Comparison of ENCODE assay signal across 15 mouse cellular contexts in the genomic region with DNA sequence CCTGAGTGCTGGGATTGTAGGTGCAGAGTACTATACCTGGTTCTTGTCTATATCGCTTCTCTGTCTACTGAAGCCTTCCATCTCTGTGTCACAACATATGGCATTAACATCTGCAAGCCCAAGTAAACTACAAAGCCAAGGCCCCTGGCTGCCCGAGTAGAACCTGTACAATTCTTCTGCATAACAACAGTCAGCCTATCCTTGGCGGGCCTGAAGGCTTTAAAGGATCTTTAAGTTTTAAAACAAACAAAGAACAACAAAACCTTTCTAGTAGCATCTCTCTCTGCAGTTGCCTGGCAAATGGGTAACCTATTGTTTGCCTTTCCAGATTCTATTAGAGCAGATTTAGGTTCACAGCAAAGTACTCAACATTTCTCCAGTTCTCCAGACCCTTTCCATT.
"Had no signal": no experiment of that assay in that cellular context is flagged by ENCODE, and none has a peak within 500 bp of the region (broad histone marks: within the 10 kb centered on the region; RNA-seq: fewer than 3 reads in every experiment).

No protein-coding gene starts in this region.

- H3K4me1 ChIP-seq: neural tube, embryonic 15.5 days; stomach, embryonic 15.5 days had no signal

- DNase-seq: retina, postnatal 1 day; right cerebral cortex, adult 18-20 months; right cerebral cortex, postnatal 14 days; right cerebral cortex, postnatal 25 days; right cerebral cortex, postnatal 4 days; spleen, adult 18-20 months; thymus, adult 2 months; thymus, postnatal 14 days; thymus, postnatal 25 days; thymus, postnatal 36 days; thymus, postnatal 4 days had no signal

- H3K9ac ChIP-seq: neural tube, embryonic 13.5 days; neural tube, embryonic 15.5 days; stomach, embryonic 15.5 days had no signal

- H3K27ac ChIP-seq: neural tube, embryonic 13.5 days; neural tube, embryonic 15.5 days; stomach, embryonic 15.5 days; stomach, postnatal 0 days had no signal

- H3K27me3 ChIP-seq: neural tube, embryonic 13.5 days; neural tube, embryonic 15.5 days; stomach, embryonic 15.5 days had no signal

- H3K4me3 ChIP-seq: neural tube, embryonic 13.5 days; neural tube, embryonic 15.5 days; stomach, embryonic 15.5 days had no signal
